Mouse (Mus musculus): Measurements from ENCODE around the gene Dcun1d3. TPM values are rescaled to one million over a fixed set of nuclear protein-coding genes. Genes with fewer than 3 reads are reported as not detected.
A peak's percentile ranks its signal among the peaks of the same experiment; 100 is the strongest.

The Dcun1d3 gene
- 2.7 and 7.9 TPM in 2 replicates for polyA plus RNA-seq (2011; ENCODE audit: insufficient read depth, insufficient read length, low replicate concordance, missing spikeins)

- WGBS, result under 1% methylated on average over 63 of the region's 63 CpGs
- peak within 1 kb of the TSS; percentile 74 for H3K4me3 ChIP-seq (replicated peaks; ENCODE audit: control insufficient read depth, low read depth, low read length)
- TF ChIP-seq CTCF (IDR thresholded peaks at IDR 0.05; ENCODE audit: control insufficient read depth, insufficient read depth, low read length), result no peak
- peak; percentile 57; the same call in 1 of the 2 replicates for TF ChIP-seq POLR2A (IDR thresholded peaks at IDR 0.05; ENCODE audit: borderline replicate concordance, control insufficient read depth, low read depth, low read length)
- no peaks in the 10 kb centered on the region; the same call in 1 of the 2 replicates for H3K4me1 ChIP-seq (ENCODE audit: control insufficient read depth, insufficient read depth, low read length)
- H3K27ac ChIP-seq (ENCODE audit: control insufficient read depth, insufficient read depth, low read depth, low read length, poor library complexity), result peak within 1 kb of the TSS; percentile 69
Observed at GRCm38 (mm10) chr7:119895639-119896512, at the start of gene Dcun1d3, which contains the start of gene Lyrm1. TSS of gene Dcun1d3 (minus strand) at chr7:119896298. TSS of gene Lyrm1 (plus strand) at chr7:119895861.

GRCm38 (mm10) chr7:119941569-119941968 lies 45.5 kb upstream of the Dcun1d3 start:
- H3K27ac ChIP-seq (ENCODE audit: control insufficient read depth, insufficient read depth, low read depth, low read length, poor library complexity), result no peak overlapping the region
- H3K4me1 ChIP-seq (ENCODE audit: control insufficient read depth, insufficient read depth, low read length), result no peaks in the 10 kb centered on the region
- TF ChIP-seq CTCF (IDR thresholded peaks at IDR 0.05; ENCODE audit: control insufficient read depth, insufficient read depth, low read length), result no peak
- TF ChIP-seq POLR2A (IDR thresholded peaks at IDR 0.05; ENCODE audit: borderline replicate concordance, control insufficient read depth, low read depth, low read length), result no peak
- H3K4me3 ChIP-seq (replicated peaks; ENCODE audit: control insufficient read depth, low read depth, low read length), result no peak overlapping the region
- 66% methylated on average over 2 of the region's 2 CpGs for WGBS

- Histone ChIP-seq H3K4me3 (replicated peaks; ENCODE audit: control insufficient read depth, low read depth, low read length) (no peak overlapping the region), H3K4me1 (ENCODE audit: control insufficient read depth, insufficient read depth, low read length) (no peaks in the 10 kb centered on the region), H3K27ac (ENCODE audit: control insufficient read depth, insufficient read depth, low read depth, low read length, poor library complexity) (no peak overlapping the region)
- 58% methylated on average over 5 of the region's 5 CpGs for WGBS
- TF ChIP-seq CTCF (IDR thresholded peaks at IDR 0.05; ENCODE audit: control insufficient read depth, insufficient read depth, low read length) (no peak), POLR2A (IDR thresholded peaks at IDR 0.05; ENCODE audit: borderline replicate concordance, control insufficient read depth, low read depth, low read length) (no peak)
Observed at GRCm38 (mm10) chr7:119937036-119937435, 40.9 kb upstream of the Dcun1d3 start.

- no peak overlapping the region for H3K27ac ChIP-seq (ENCODE audit: control insufficient read depth, insufficient read depth, low read depth, low read length, poor library complexity)
- TF ChIP-seq CTCF (IDR thresholded peaks at IDR 0.05; ENCODE audit: control insufficient read depth, insufficient read depth, low read length), result no peak
- no peak for TF ChIP-seq POLR2A (IDR thresholded peaks at IDR 0.05; ENCODE audit: borderline replicate concordance, control insufficient read depth, low read depth, low read length)
- H3K4me3 ChIP-seq (replicated peaks; ENCODE audit: control insufficient read depth, low read depth, low read length), result no peak overlapping the region
- H3K4me1 ChIP-seq (ENCODE audit: control insufficient read depth, insufficient read depth, low read length), result no peaks in the 10 kb centered on the region
Observed at GRCm38 (mm10) chr7:119936321-119936720, 40.2 kb upstream of the Dcun1d3 start.

- Histone ChIP-seq H3K4me1 (ENCODE audit: control insufficient read depth, insufficient read depth, low read length) (no peaks in the 10 kb centered on the region), H3K27ac (ENCODE audit: control insufficient read depth, insufficient read depth, low read depth, low read length, poor library complexity) (no peak overlapping the region), H3K4me3 (replicated peaks; ENCODE audit: control insufficient read depth, low read depth, low read length) (no peak overlapping the region)
- no peak for TF ChIP-seq POLR2A (IDR thresholded peaks at IDR 0.05; ENCODE audit: borderline replicate concordance, control insufficient read depth, low read depth, low read length)
- no peak for TF ChIP-seq CTCF (IDR thresholded peaks at IDR 0.05; ENCODE audit: control insufficient read depth, insufficient read depth, low read length)
- WGBS, result 46% methylated on average over 2 of the region's 2 CpGs
Observed at GRCm38 (mm10) chr7:119928783-119929440, 32.8 kb upstream of the Dcun1d3 start.

GRCm38 (mm10) chr7:119921054-119921453 lies 25.0 kb upstream of the Dcun1d3 start:
- H3K27ac ChIP-seq (ENCODE audit: control insufficient read depth, insufficient read depth, low read depth, low read length, poor library complexity), result no peak overlapping the region
- no peak for TF ChIP-seq POLR2A (IDR thresholded peaks at IDR 0.05; ENCODE audit: borderline replicate concordance, control insufficient read depth, low read depth, low read length)
- TF ChIP-seq CTCF (IDR thresholded peaks at IDR 0.05; ENCODE audit: control insufficient read depth, insufficient read depth, low read length), result no peak
- WGBS, result 66% methylated on average over 4 of the region's 4 CpGs

GRCm38 (mm10) chr7:119920457-119920856 lies 24.4 kb upstream of the Dcun1d3 start:
- no peaks in the 10 kb centered on the region for H3K4me1 ChIP-seq (ENCODE audit: control insufficient read depth, insufficient read depth, low read length)
- no peak for TF ChIP-seq CTCF (IDR thresholded peaks at IDR 0.05; ENCODE audit: control insufficient read depth, insufficient read depth, low read length)
- TF ChIP-seq POLR2A (IDR thresholded peaks at IDR 0.05; ENCODE audit: borderline replicate concordance, control insufficient read depth, low read depth, low read length), result no peak
- WGBS, result 28% methylated on average over 2 of the region's 2 CpGs
- H3K4me3 ChIP-seq (replicated peaks; ENCODE audit: control insufficient read depth, low read depth, low read length), result no peak overlapping the region
- no peak overlapping the region for H3K27ac ChIP-seq (ENCODE audit: control insufficient read depth, insufficient read depth, low read depth, low read length, poor library complexity)

More at GRCm38 (mm10) chr7:119921054-119921453, 25.0 kb upstream of the Dcun1d3 start:
- no peaks in the 10 kb centered on the region for H3K4me1 ChIP-seq (ENCODE audit: control insufficient read depth, insufficient read depth, low read length)
- no peak overlapping the region for H3K4me3 ChIP-seq (replicated peaks; ENCODE audit: control insufficient read depth, low read depth, low read length)

GRCm38 (mm10) chr7:119911727-119912126 lies 15.6 kb upstream of the Dcun1d3 start:
- H3K27ac ChIP-seq (ENCODE audit: control insufficient read depth, insufficient read depth, low read depth, low read length, poor library complexity), result no peak overlapping the region
- WGBS, result 69% methylated on average over 3 of the region's 3 CpGs
- no peak overlapping the region for H3K4me3 ChIP-seq (replicated peaks; ENCODE audit: control insufficient read depth, low read depth, low read length)
- no peaks in the 10 kb centered on the region for H3K4me1 ChIP-seq (ENCODE audit: control insufficient read depth, insufficient read depth, low read length)
- TF ChIP-seq POLR2A (IDR thresholded peaks at IDR 0.05; ENCODE audit: borderline replicate concordance, control insufficient read depth, low read depth, low read length) (no peak), CTCF (IDR thresholded peaks at IDR 0.05; ENCODE audit: control insufficient read depth, insufficient read depth, low read length) (no peak)

Data from bone marrow, adult 2 months (tissue).